Mouse (Mus musculus) liver, embryonic 14.5 days (tissue): ENCODE results near the gene Tnik. TPM values are rescaled to one million over a fixed set of nuclear protein-coding genes. Genes with fewer than 3 reads are reported as not detected.

Source experiments
- ATAC-seq: fragments of 200-750 bp; cut with Nextera tagmentation; 2 replicates; pipeline ENCODE4 v1.8.0; 2017; ENCODE audit warnings: moderate number of reproducible peaks, mild to moderate bottlenecking, moderate library complexity; ENCODE audit not compliant: insufficient read depth
- DNase-seq, 3 experiments: peaks; one replicate each; pipeline ENCODE4 v3.0.0-alpha.2; 2012 to 2013; ENCODE audit warnings: low read depth in 3 of 3, low spot score in 3 of 3
- H3K27ac ChIP-seq: fragments of 300-500 bp; sonication (generic); 2 replicates; pipeline ENCODE4 v1.5.1; 2014; ENCODE audit warnings: moderate library complexity, mild to moderate bottlenecking, control low read depth, inconsistent platforms
- H3K27me3 ChIP-seq: fragments of 300-500 bp; sonication (generic); 2 replicates; pipeline ENCODE4 v1.6.1; 2014; ENCODE audit warnings: mild to moderate bottlenecking, low read length, moderate library complexity; ENCODE audit not compliant: control insufficient read depth, insufficient read depth
- H3K36me3 ChIP-seq: fragments of 300-500 bp; sonication (generic); replicated peaks from 2 replicates; pipeline ENCODE4 v1.6.1; 2014; ENCODE audit warnings: low read depth; ENCODE audit not compliant: control insufficient read depth, insufficient read depth
- H3K4me1 ChIP-seq, 2 experiments: fragments of 200-500 bp in 1 of 2; fragments of 300-500 bp in 1 of 2; sonication (generic) in 1 of 2; replicated peaks; 2 replicates each; pipeline ENCODE4 v1.6.1; 2012 to 2014; ENCODE audit warnings: antibody characterized with exemption in 1 of 2, inconsistent platforms in 1 of 2, low read length in 1 of 2; ENCODE audit not compliant: control insufficient read depth in 2 of 2, insufficient read depth in 2 of 2
- H3K4me2 ChIP-seq: fragments of 300-500 bp; sonication (generic); 2 replicates; pipeline ENCODE4 v1.6.1; 2014; ENCODE audit warnings: low read depth, mild to moderate bottlenecking, control low read depth, moderate library complexity
- H3K4me3 ChIP-seq, 2 experiments: fragments of 200-500 bp in 1 of 2; fragments of 300-500 bp in 1 of 2; sonication (generic) in 1 of 2; 2 replicates each; pipeline ENCODE4 v1.5.1; 2012 to 2014; ENCODE audit warnings: low read depth in 2 of 2, low read length in 2 of 2, mild to moderate bottlenecking in 2 of 2, control low read depth in 1 of 2, inconsistent platforms in 1 of 2, moderate library complexity in 1 of 2; ENCODE audit not compliant: insufficient read depth in 1 of 2
- H3K9ac ChIP-seq: fragments of 300-500 bp; sonication (generic); replicated peaks from 2 replicates; pipeline ENCODE4 v1.6.1; 2014; ENCODE audit warnings: mild to moderate bottlenecking, control low read depth, moderate library complexity
- H3K9me3 ChIP-seq: fragments of 300-500 bp; sonication (generic); 2 replicates; pipeline ENCODE4 v1.6.1; 2016; ENCODE audit warnings: low read length, mixed read lengths; ENCODE audit not compliant: control insufficient read depth
- CTCF ChIP-seq: IDR thresholded peaks from 2 replicates; pipeline ENCODE4 v1.5.1; 2016; ENCODE audit warnings: antibody characterized with exemption, low read depth, control low read depth
- EP300 ChIP-seq: IDR thresholded peaks from 2 replicates; pipeline ENCODE4 v1.6.1; 2016; ENCODE audit warnings: antibody characterized with exemption, low read depth
- WGBS: fragments of 180-500 bp; shearing (Covaris S2); extraction: QIAGEN DNeasy Blood & Tissue Kit; methylation state at CpG from one replicate; pipeline ENCODE4 v1.1.7; 2014; ENCODE audit not compliant: insufficient replicate concordance; 5-methylcytosine and 5-hydroxymethylcytosine counted together
- polyA plus RNA-seq, 2 experiments: library from polyadenylated mRNA; depleted of rRNA in 1 of 2; stranded (reverse) in 1 of 2; unstranded in 1 of 2; fragments of >200 nt; fragmentation: Nextera tagmentation in 1 of 2; extraction: Ambion mirVana in 1 of 2; gene quantifications; 2 replicates each; pipeline versions ENCODE4 v1.2.1 to v1.2.3; 2012 to 2014

Tnik gene
- polyA plus RNA-seq, 2 experiments, result 0.89 to 2.0 TPM

DNA sequence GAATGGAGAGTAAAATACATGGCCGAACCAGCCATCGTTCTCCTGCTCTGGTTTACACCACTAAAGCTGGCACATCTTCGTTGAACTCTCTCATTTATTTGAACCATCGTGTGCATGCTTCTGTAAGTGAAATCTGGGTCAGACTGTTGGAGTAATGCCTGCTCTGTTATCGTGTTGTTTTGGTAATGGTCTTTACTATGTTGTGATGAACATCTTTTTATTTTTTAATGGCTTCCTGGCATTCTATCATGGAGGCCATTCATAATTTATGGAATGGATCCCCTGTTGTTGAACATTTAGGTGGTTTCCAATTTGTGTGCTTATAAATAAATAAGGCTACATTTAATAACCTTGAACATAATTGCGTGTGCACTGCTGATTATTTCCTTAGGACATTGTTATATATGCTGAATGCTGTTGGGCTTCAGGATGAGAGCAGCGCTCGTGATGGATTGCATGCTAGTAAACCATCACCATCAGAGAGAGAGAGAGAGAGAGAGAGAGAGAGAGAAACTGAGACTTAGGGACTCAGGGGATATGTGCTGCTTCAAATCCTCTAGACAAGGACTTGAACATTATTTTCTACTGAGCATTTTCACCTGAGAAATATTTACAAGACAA is 62.7 kb downstream of the Tnik start:
- no peak overlapping the region for H3K4me2 ChIP-seq
- no peak overlapping the region for H3K27ac ChIP-seq
- H3K4me1 ChIP-seq, result no peaks in the 10 kb centered on the region
- H3K36me3 ChIP-seq, result no peaks in the 10 kb centered on the region
- 76% methylated on average over 8 of the region's 8 CpGs for WGBS
- DNase-seq (no peak), ATAC-seq (no peak)
- H3K4me3 ChIP-seq, result no peak overlapping the region
- no peaks in the 10 kb centered on the region for H3K27me3 ChIP-seq
- H3K9me3 ChIP-seq, result no peaks in the 10 kb centered on the region
- H3K9ac ChIP-seq, result no peak overlapping the region
- no peak for TF ChIP-seq CTCF
- no peak for TF ChIP-seq EP300

DNA sequence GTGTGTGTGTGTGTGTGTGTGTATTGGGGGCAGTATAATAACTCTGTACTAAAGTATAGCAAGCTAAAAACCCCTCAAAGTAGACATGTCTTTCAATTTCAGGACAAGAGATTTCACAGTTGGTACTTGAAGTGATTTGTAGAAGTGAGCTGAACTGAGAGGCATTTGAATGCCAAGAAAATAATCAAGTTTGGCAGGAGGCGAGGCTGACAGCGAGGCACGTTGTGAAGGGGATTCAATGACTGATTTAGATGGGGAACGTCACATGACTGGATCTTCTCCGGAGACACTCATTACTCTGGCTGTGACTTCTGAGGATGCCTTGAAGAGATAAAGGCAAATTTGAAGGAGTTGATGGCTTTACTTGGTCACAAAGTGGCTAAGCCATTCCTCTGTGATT is 69.3 kb downstream of the Tnik start:
- DNase-seq (no peak), ATAC-seq (no peak)
- 67% methylated on average over 5 of the region's 5 CpGs for WGBS
- H3K9me3 ChIP-seq, result no peaks in the 10 kb centered on the region
- TF ChIP-seq EP300 (no peak), CTCF (no peak)
- no peaks in the 10 kb centered on the region for H3K4me1 ChIP-seq
- H3K4me2 ChIP-seq, result no peak overlapping the region
- no peaks in the 10 kb centered on the region for H3K36me3 ChIP-seq
- H3K9ac ChIP-seq, result no peak overlapping the region
- H3K27me3 ChIP-seq, result no peaks in the 10 kb centered on the region
- no peak overlapping the region for H3K27ac ChIP-seq
- H3K4me3 ChIP-seq, result no peak overlapping the region

DNA sequence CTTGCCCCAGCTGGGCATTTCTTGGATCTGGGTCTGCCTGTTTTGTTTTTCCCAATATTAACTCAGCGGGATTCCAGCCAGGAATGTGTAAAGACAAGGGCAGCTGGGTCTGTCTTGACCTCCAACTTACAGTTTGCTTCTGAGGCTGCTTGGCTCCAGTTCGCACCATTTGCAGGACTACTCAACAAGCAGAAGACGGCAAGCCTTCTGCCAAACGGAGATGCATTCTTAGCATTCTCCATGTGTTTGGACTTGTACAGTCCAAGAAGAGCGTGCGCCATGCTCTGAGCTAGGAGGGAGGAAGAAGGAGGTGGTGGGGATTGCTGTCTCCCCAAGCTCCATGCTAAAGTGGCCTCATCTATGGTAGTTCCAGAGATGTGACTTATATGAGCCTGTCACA is 70.9 kb downstream of the Tnik start:
- DNase-seq, result no peak
- no peaks in the 10 kb centered on the region for H3K36me3 ChIP-seq
- H3K4me1 ChIP-seq, result no peaks in the 10 kb centered on the region
- no peak overlapping the region for H3K4me2 ChIP-seq
- no peak for ATAC-seq
- no peak overlapping the region for H3K27ac ChIP-seq
- WGBS, result 72% methylated on average over 6 of the region's 6 CpGs
- no peak overlapping the region for H3K4me3 ChIP-seq
- no peaks in the 10 kb centered on the region for H3K27me3 ChIP-seq
- no peak overlapping the region for H3K9ac ChIP-seq
- TF ChIP-seq CTCF, result no peak
- TF ChIP-seq EP300, result no peak
- H3K9me3 ChIP-seq, result no peaks in the 10 kb centered on the region

DNA sequence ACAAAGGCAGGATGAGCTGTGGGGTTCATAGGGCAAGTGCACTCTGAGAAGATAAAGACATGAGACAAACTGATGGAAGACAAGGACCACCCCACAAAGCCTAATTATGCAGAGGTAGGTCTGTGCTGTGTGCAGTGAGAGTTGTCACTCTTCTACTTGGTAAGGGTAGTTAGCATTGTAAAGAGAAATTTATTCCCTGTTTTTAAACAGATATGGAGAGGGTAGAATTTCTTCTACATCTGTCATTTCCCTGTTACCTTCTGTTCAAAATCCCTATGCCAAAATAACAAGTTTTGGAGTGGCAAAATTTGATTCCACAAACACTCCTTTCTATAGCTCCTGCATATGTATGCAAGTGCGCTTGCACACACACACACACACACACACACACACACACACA is 71.5 kb downstream of the Tnik start:
- no peaks in the 10 kb centered on the region for H3K36me3 ChIP-seq
- no peaks in the 10 kb centered on the region for H3K27me3 ChIP-seq
- ATAC-seq (no peak), DNase-seq (no peak)
- H3K4me1 ChIP-seq, result no peaks in the 10 kb centered on the region
- H3K9ac ChIP-seq, result no peak overlapping the region
- TF ChIP-seq CTCF, result no peak
- TF ChIP-seq EP300, result no peak
- no peak overlapping the region for H3K4me3 ChIP-seq
- WGBS, result 63% methylated on average over 1 of the region's 1 CpGs
- H3K9me3 ChIP-seq, result no peaks in the 10 kb centered on the region
- no peak overlapping the region for H3K27ac ChIP-seq
- no peak overlapping the region for H3K4me2 ChIP-seq

DNA sequence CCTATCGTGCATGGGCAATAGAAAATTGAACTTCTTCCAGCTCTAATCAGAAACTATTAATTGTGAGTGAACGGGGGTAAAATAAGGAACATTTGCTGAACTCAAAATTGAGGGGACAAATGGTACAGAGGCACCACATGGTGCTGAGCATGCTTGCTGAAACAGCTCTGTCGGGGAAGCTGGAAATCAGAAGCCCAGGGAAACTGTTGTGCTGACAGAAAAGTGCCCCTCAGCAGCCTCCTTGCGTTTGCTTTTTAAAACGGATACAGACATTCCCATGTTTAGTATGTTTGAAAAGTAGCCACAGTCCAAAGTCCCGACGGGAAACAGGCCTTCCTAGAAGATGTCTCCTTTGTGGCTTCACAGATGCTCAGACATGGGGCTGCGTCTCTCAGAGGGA is 77.1 kb downstream of the Tnik start:
- WGBS, result 61% methylated on average over 8 of the region's 8 CpGs
- H3K4me3 ChIP-seq, result no peak overlapping the region
- no peak overlapping the region for H3K9ac ChIP-seq

More for the DNA sequence above, 77.1 kb downstream of the Tnik start:
- TF ChIP-seq EP300 (no peak), CTCF (no peak)
- no peak overlapping the region for H3K4me2 ChIP-seq
- no peak overlapping the region for H3K27ac ChIP-seq
- no peak for ATAC-seq
- H3K4me1 ChIP-seq, result no peaks in the 10 kb centered on the region
- H3K9me3 ChIP-seq, result no peaks in the 10 kb centered on the region
- H3K36me3 ChIP-seq, result no peaks in the 10 kb centered on the region
- no peak for DNase-seq
- H3K27me3 ChIP-seq, result no peaks in the 10 kb centered on the region
